Mouse (Mus musculus): ENCODE measurements around the gene Ros1. TPM values are rescaled to one million over a fixed set of nuclear protein-coding genes. Genes with fewer than 3 reads are reported as not detected.

Gene Ros1
- 0.10 and 0.13 TPM in 2 replicates for polyA plus RNA-seq (2015; fragmentation: Nextera tagmentation; extraction: Ambion mirVana)

GRCm38 (mm10) chr10:52194957-52195852, at the start of gene Ros1:
Ros1 (minus strand) TSS chr10:52195244.
- WGBS: 61% methylated on average over 7 of the region's 7 CpGs
- no peak within 1 kb of the TSS for H3K4me3 ChIP-seq (ENCODE audit: low read depth, low read length)
- no peaks in the 10 kb centered on the region for H3K27me3 ChIP-seq (ENCODE audit: control insufficient read depth, insufficient read depth, low read length)
- H3K9me3 ChIP-seq (ENCODE audit: control insufficient read depth, low read length): no peaks in the 10 kb centered on the region
- DNase-seq (ENCODE audit: low spot score) (no peak), ATAC-seq (ENCODE audit: low FRiP score, low TSS enrichment) (no peak)
- no peak within 1 kb of the TSS for H3K4me2 ChIP-seq (replicated peaks; ENCODE audit: low read depth)
- TF ChIP-seq EP300 (optimal IDR thresholded peaks at IDR 0.05) (no peak), CTCF (IDR thresholded peaks at IDR 0.05; ENCODE audit: low read depth) (no peak)
- H3K36me3 ChIP-seq (ENCODE audit: control insufficient read depth, insufficient read depth, low read length): no peaks in the 10 kb centered on the region
- no peak within 1 kb of the TSS for H3K27ac ChIP-seq (replicated peaks)
- H3K9ac ChIP-seq (ENCODE audit: low read length): no peak within 1 kb of the TSS
- H3K4me1 ChIP-seq (replicated peaks; ENCODE audit: control insufficient read depth, insufficient read depth): no peaks in the 10 kb centered on the region

GRCm38 (mm10) chr10:52242680-52243323, 47.8 kb upstream of the Ros1 start:
- no peaks in the 10 kb centered on the region for H3K4me1 ChIP-seq (replicated peaks; ENCODE audit: control insufficient read depth, insufficient read depth)
- no peak overlapping the region for H3K4me2 ChIP-seq (replicated peaks; ENCODE audit: low read depth)
- H3K4me3 ChIP-seq (ENCODE audit: low read depth, low read length): no peak overlapping the region
- H3K9ac ChIP-seq (ENCODE audit: low read length): no peak overlapping the region
- no peak for ATAC-seq (ENCODE audit: low FRiP score, low TSS enrichment)
- no peaks in the 10 kb centered on the region for H3K36me3 ChIP-seq (ENCODE audit: control insufficient read depth, insufficient read depth, low read length)
- no peak for DNase-seq (ENCODE audit: low spot score)
- no peaks in the 10 kb centered on the region for H3K27me3 ChIP-seq (ENCODE audit: control insufficient read depth, insufficient read depth, low read length)
- no peak overlapping the region for H3K27ac ChIP-seq (replicated peaks)
- H3K9me3 ChIP-seq (ENCODE audit: control insufficient read depth, low read length): no peaks in the 10 kb centered on the region
- 31% methylated on average over 7 of the region's 7 CpGs for WGBS
- no peak for TF ChIP-seq CTCF (IDR thresholded peaks at IDR 0.05; ENCODE audit: low read depth)
- no peak for TF ChIP-seq EP300 (optimal IDR thresholded peaks at IDR 0.05)

GRCm38 (mm10) chr10:52242015-52242414, 47.0 kb upstream of the Ros1 start:
- ATAC-seq (ENCODE audit: low FRiP score, low TSS enrichment): no peak
- Histone ChIP-seq H3K27ac (replicated peaks) (no peak overlapping the region), H3K4me1 (replicated peaks; ENCODE audit: control insufficient read depth, insufficient read depth) (no peaks in the 10 kb centered on the region), H3K4me3 (ENCODE audit: low read depth, low read length) (no peak overlapping the region), H3K9me3 (ENCODE audit: control insufficient read depth, low read length) (no peaks in the 10 kb centered on the region), H3K36me3 (ENCODE audit: control insufficient read depth, insufficient read depth, low read length) (no peaks in the 10 kb centered on the region), H3K4me2 (replicated peaks; ENCODE audit: low read depth) (no peak overlapping the region), H3K27me3 (ENCODE audit: control insufficient read depth, insufficient read depth, low read length) (no peaks in the 10 kb centered on the region), H3K9ac (ENCODE audit: low read length) (no peak overlapping the region)
- 72% methylated on average over 5 of the region's 5 CpGs for WGBS
- TF ChIP-seq CTCF (IDR thresholded peaks at IDR 0.05; ENCODE audit: low read depth) (no peak), EP300 (optimal IDR thresholded peaks at IDR 0.05) (no peak)
- DNase-seq (ENCODE audit: low spot score): no peak

GRCm38 (mm10) chr10:52235461-52235860, 40.4 kb upstream of the Ros1 start:
- 75% methylated on average over 5 of the region's 5 CpGs for WGBS
- no peaks in the 10 kb centered on the region for H3K27me3 ChIP-seq (ENCODE audit: control insufficient read depth, insufficient read depth, low read length)
- no peaks in the 10 kb centered on the region for H3K36me3 ChIP-seq (ENCODE audit: control insufficient read depth, insufficient read depth, low read length)
- H3K4me1 ChIP-seq (replicated peaks; ENCODE audit: control insufficient read depth, insufficient read depth): no peaks in the 10 kb centered on the region
- no peak for ATAC-seq (ENCODE audit: low FRiP score, low TSS enrichment)
- H3K9ac ChIP-seq (ENCODE audit: low read length): no peak overlapping the region
- TF ChIP-seq EP300 (optimal IDR thresholded peaks at IDR 0.05) (no peak), CTCF (IDR thresholded peaks at IDR 0.05; ENCODE audit: low read depth) (no peak)
- no peaks in the 10 kb centered on the region for H3K9me3 ChIP-seq (ENCODE audit: control insufficient read depth, low read length)
- peak overlapping the region; percentile 90; the same call in 1 of the 2 replicates for H3K4me2 ChIP-seq (replicated peaks; ENCODE audit: low read depth)
- no peak overlapping the region for H3K27ac ChIP-seq (replicated peaks)
- no peak overlapping the region for H3K4me3 ChIP-seq (ENCODE audit: low read depth, low read length)
- no peak for DNase-seq (ENCODE audit: low spot score)

- peak overlapping the region; percentile 90 for H3K9ac ChIP-seq (ENCODE audit: low read length)
- no peaks in the 10 kb centered on the region for H3K9me3 ChIP-seq (ENCODE audit: control insufficient read depth, low read length)
- peak overlapping the region; percentile 82 for H3K4me3 ChIP-seq (ENCODE audit: low read depth, low read length)
- DNase-seq (ENCODE audit: low spot score) (no peak), ATAC-seq (ENCODE audit: low FRiP score, low TSS enrichment) (no peak)
- H3K27me3 ChIP-seq (ENCODE audit: control insufficient read depth, insufficient read depth, low read length): no peaks in the 10 kb centered on the region
- no peaks in the 10 kb centered on the region for H3K36me3 ChIP-seq (ENCODE audit: control insufficient read depth, insufficient read depth, low read length)
- no peaks in the 10 kb centered on the region for H3K4me1 ChIP-seq (replicated peaks; ENCODE audit: control insufficient read depth, insufficient read depth)
- TF ChIP-seq EP300 (optimal IDR thresholded peaks at IDR 0.05): no peak
- no peak for TF ChIP-seq CTCF (IDR thresholded peaks at IDR 0.05; ENCODE audit: low read depth)
- no peak overlapping the region for H3K27ac ChIP-seq (replicated peaks)
- H3K4me2 ChIP-seq (replicated peaks; ENCODE audit: low read depth): peak overlapping the region; percentile 90
- 3% methylated on average over 7 of the region's 7 CpGs for WGBS
These were observed 39.6 kb upstream of the Ros1 start for GRCm38 (mm10) chr10:52234654-52234981.
